Mouse (Mus musculus): ENCODE data around the gene Zfp747. TPM values are rescaled to one million over a fixed set of nuclear protein-coding genes. Genes with fewer than 3 reads are reported as not detected.
A peak's percentile ranks its signal among the peaks of the same experiment; 100 is the strongest.
"Not testable (repeated sequence)": the region's sequence is repeated elsewhere in the genome, so short reads cannot be mapped to it uniquely, and the experiment has no call there.

Zfp747 gene
- 1.5 TPM in 2 replicates for polyA plus RNA-seq (2015; fragmentation: Nextera tagmentation; extraction: Ambion mirVana)

DNA sequence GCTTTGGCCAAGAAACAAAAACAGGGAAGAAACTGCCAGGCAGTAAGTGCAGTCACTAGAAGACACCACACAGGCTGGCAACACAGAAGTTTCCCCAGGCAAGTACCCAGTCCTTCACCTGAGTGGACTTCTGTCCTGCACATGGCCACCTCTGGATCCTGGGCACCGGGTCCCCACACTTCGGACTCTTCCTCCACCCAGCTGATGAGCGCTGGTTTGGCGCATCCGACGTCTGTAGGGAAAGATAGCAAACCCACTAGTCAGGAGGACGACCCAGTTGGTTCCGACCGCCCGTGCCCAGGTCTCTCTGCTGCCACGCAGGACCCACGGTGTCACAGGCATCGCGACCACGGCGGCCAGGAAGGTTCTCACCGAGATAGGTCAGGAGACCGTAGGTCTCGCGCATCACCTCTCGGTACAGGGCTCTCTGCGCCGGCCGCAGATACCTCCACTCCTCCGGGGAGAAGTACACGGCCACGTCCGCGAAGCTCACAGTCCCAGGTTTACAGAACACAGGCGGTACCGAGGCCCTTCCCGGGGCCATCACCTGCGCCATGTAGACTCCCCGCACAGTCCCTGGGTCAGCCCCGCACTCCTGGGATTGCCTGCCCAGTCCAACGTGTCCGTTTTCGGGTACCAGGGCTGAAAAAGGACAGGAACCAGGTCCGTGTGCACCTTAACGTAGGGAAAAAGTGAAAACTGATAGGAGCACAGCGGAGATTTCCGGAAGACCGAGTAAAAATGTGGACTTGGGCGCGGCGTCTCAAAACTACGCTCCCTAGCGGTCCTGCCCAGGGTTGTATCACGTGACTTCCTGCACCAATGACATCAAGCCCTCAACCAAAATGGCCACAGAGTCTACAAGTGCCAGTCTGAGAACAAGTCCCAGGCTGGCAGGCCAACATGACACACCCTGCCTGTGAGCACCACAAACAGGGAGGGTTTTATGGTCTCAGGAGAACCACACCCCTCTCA lies at the start of gene Zfp747:
Gene Zfp747 (minus strand): TSS at position 780 of the 975 bp plus-strand sequence.
- DNase-seq (peak; percentile 92), ATAC-seq (peak; percentile 97)
- peak within 1 kb of the TSS; percentile 77 for H3K4me2 ChIP-seq (ENCODE audit: low read depth, low read length)
- H3K4me1 ChIP-seq (ENCODE audit: insufficient read depth): peaks cover 19% of the 10 kb centered on the region
- H3K27ac ChIP-seq (ENCODE audit: low read depth): peak within 1 kb of the TSS; percentile 62
- peak within 1 kb of the TSS; percentile 84 for H3K9ac ChIP-seq (replicated peaks)
- not testable (repeated sequence) for H3K36me3 ChIP-seq (replicated peaks; ENCODE audit: insufficient read depth, low read length); H3K9me3 ChIP-seq (ENCODE audit: low read length); H3K27me3 ChIP-seq (ENCODE audit: insufficient read depth, low read length)
- WGBS (ENCODE audit: insufficient replicate concordance): 2% methylated on average over 45 of the region's 49 CpGs
- peak within 1 kb of the TSS; percentile 68 for H3K4me3 ChIP-seq (ENCODE audit: low read depth, low read length)
- peak; percentile 89 for TF ChIP-seq CTCF (IDR thresholded peaks at IDR 0.05; ENCODE audit: low read depth)

DNA sequence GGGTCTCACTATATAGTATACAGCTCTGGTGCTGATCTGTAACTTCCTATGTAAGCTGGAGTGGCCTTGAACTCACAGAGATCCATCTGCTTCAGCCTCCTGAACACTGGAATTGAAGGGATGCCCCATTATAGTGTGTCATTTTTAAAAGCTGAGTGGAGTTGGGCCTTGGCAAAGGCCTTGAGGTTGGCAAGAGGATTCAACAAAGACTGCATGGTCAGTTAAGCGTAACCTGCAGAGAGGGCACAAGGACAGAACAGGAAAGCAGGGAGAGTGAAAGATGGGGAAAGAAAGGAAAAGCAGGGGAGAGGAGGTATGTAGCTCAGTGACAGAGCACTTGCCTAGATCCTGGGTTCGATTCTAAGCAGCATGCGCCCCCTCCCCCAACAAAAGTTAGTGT lies 49.4 kb upstream of the Zfp747 start:
- Histone ChIP-seq H3K9me3 (ENCODE audit: low read length) (no peaks in the 10 kb centered on the region), H3K4me3 (ENCODE audit: low read depth, low read length) (no peak overlapping the region), H3K4me2 (ENCODE audit: low read depth, low read length) (no peak overlapping the region), H3K27ac (ENCODE audit: low read depth) (no peak overlapping the region), H3K27me3 (ENCODE audit: insufficient read depth, low read length) (no peaks in the 10 kb centered on the region), H3K36me3 (replicated peaks; ENCODE audit: insufficient read depth, low read length) (no peaks in the 10 kb centered on the region), H3K9ac (replicated peaks) (no peak overlapping the region), H3K4me1 (ENCODE audit: insufficient read depth) (peaks cover 15% of the 10 kb centered on the region)
- no peak for ATAC-seq
- 86% methylated on average over 3 of the region's 3 CpGs for WGBS (ENCODE audit: insufficient replicate concordance)
- DNase-seq: no peak
- TF ChIP-seq CTCF (IDR thresholded peaks at IDR 0.05; ENCODE audit: low read depth) (no peak), EP300 (IDR thresholded peaks at IDR 0.05; ENCODE audit: low read depth) (no peak)

DNA sequence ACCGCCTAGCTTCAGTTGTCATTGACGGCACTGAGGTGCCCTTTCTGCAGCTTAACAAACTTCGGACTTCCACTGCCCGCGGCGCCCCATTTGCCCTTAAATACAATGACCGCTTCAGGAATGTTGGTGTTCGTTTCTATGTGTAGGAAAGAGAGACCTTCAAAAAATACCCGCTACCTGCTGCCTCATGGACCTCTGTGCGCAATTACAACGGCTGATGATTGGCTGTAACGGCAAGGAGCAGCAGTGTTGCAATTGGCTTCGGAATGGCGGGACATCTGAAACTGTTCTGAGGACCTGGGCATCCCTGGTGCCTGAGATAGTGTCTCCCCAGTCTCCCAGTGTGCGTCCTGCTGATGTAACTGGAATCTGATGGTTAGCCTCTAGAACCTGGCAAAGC lies 46.4 kb upstream of the Zfp747 start:
- Histone ChIP-seq H3K27ac (ENCODE audit: low read depth) (peak overlapping the region; percentile 77; the same call in 1 of the 2 replicates), H3K9me3 (ENCODE audit: low read length) (no peaks in the 10 kb centered on the region), H3K9ac (replicated peaks) (peak overlapping the region; percentile 87), H3K36me3 (replicated peaks; ENCODE audit: insufficient read depth, low read length) (peaks cover 6% of the 10 kb centered on the region; the same call in 1 of the 2 replicates), H3K4me2 (ENCODE audit: low read depth, low read length) (peak overlapping the region; percentile 99), H3K27me3 (ENCODE audit: insufficient read depth, low read length) (no peaks in the 10 kb centered on the region), H3K4me1 (ENCODE audit: insufficient read depth) (peaks cover 15% of the 10 kb centered on the region), H3K4me3 (ENCODE audit: low read depth, low read length) (peak overlapping the region; percentile 96)
- TF ChIP-seq CTCF (IDR thresholded peaks at IDR 0.05; ENCODE audit: low read depth) (no peak), EP300 (IDR thresholded peaks at IDR 0.05; ENCODE audit: low read depth) (no peak)
- peak; percentile 74 for ATAC-seq
- WGBS (ENCODE audit: insufficient replicate concordance): 1% methylated on average over 15 of the region's 15 CpGs
- peak; percentile 44 for DNase-seq

DNA sequence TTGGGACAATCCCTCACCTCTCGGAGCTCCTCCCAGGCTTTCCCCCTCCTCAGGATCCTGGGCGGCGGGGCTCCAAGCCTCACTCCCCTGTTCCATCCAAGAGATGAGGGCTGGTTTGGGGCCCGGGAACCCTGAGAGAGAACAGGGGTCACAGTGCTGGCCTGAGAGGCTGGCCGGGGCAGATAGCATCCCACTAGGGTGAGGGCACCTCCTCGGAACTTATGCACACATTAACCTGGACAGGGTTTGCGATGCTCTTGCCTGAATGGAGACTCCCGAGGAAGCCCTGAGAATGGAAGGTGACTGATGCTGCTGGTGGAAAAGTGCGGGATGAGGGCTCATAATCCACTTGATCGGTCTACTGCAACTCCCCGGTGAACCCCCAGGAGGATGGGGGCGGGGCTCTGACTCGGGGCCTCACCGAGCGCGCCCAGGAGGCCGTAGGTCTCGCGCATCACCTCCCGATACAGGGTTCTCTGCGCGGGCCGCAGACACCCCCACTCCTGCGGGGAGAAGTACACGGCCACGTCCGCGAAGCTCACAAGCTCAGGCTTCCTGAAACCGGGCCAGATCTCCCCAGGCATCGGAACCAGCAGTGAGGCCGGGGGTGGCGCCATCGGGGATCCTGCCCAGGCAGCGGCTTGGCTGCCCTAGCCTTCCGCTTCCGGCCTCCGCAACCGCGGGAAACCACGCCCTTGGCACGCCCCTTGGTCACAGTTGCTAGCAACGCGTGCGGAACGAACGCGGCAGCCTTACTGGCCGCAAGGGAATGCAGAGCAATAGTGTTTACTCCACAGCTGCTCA lies 45.7 kb upstream of the Zfp747 start, which contains the start of gene Zfp688:
Gene Zfp688 (minus strand): TSS at position 681 of the 804 bp plus-strand sequence.
- ATAC-seq: peak; percentile 98
- H3K9ac ChIP-seq (replicated peaks): peak within 1 kb of the TSS; percentile 87
- H3K4me3 ChIP-seq (ENCODE audit: low read depth, low read length): peak within 1 kb of the TSS; percentile 96
- TF ChIP-seq EP300 (IDR thresholded peaks at IDR 0.05; ENCODE audit: low read depth) (no peak), CTCF (IDR thresholded peaks at IDR 0.05; ENCODE audit: low read depth) (peak; percentile 42)
- H3K27ac ChIP-seq (ENCODE audit: low read depth): peak within 1 kb of the TSS; percentile 77
- peaks cover 6% of the 10 kb centered on the region; the same call in 1 of the 2 replicates for H3K36me3 ChIP-seq (replicated peaks; ENCODE audit: insufficient read depth, low read length)
- H3K9me3 ChIP-seq (ENCODE audit: low read length): no peaks in the 10 kb centered on the region
- H3K4me1 ChIP-seq (ENCODE audit: insufficient read depth): peaks cover 15% of the 10 kb centered on the region
- peak; percentile 98 for DNase-seq
- peak within 1 kb of the TSS; percentile 99 for H3K4me2 ChIP-seq (ENCODE audit: low read depth, low read length)
- 2% methylated on average over 48 of the region's 48 CpGs for WGBS (ENCODE audit: insufficient replicate concordance)
- no peaks in the 10 kb centered on the region for H3K27me3 ChIP-seq (ENCODE audit: insufficient read depth, low read length)

DNA sequence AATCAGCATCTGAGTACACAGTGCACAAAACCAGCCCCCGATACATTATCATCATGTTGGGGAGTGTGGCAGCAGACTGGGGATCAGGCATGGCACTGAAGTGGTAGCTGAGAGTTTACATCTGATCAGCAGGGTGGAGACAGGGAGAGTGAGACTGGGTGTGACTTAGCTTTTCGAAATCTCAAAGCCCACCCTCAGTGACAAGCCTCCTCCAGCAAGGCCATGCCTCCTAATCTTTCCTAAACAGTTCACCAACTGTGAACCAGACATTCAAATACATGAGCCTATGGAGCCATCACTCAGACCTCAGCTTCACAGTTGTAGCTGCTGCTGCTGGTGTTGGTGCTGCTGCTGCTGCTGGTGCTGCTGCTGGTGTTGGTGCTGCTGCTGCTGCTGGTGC lies 35.6 kb upstream of the Zfp747 start:
- 51% methylated on average over 2 of the region's 2 CpGs for WGBS (ENCODE audit: insufficient replicate concordance)
- no peaks in the 10 kb centered on the region for H3K9me3 ChIP-seq (ENCODE audit: low read length)
- H3K27me3 ChIP-seq (ENCODE audit: insufficient read depth, low read length): no peaks in the 10 kb centered on the region
- H3K4me1 ChIP-seq (ENCODE audit: insufficient read depth): peaks cover 2% of the 10 kb centered on the region; the same call in 1 of the 2 replicates
- ATAC-seq: no peak
- H3K27ac ChIP-seq (ENCODE audit: low read depth): no peak overlapping the region
- no peak overlapping the region for H3K4me3 ChIP-seq (ENCODE audit: low read depth, low read length)
- TF ChIP-seq EP300 (IDR thresholded peaks at IDR 0.05; ENCODE audit: low read depth): no peak
- no peak for TF ChIP-seq CTCF (IDR thresholded peaks at IDR 0.05; ENCODE audit: low read depth)
- no peak for DNase-seq
- no peaks in the 10 kb centered on the region for H3K36me3 ChIP-seq (replicated peaks; ENCODE audit: insufficient read depth, low read length)
- no peak overlapping the region for H3K4me2 ChIP-seq (ENCODE audit: low read depth, low read length)
- H3K9ac ChIP-seq (replicated peaks): no peak overlapping the region

Data from liver, postnatal 0 days (tissue).